Mouse (Mus musculus) intestine, embryonic 16.5 days (tissue): ENCODE measurements around the gene Taf5l. TPM values are rescaled to one million over a fixed set of nuclear protein-coding genes. Genes with fewer than 3 reads are reported as not detected.
"Not testable (repeated sequence)": the region's sequence is repeated elsewhere in the genome, so short reads cannot be mapped to it uniquely, and the experiment has no call there.

Experiments
- ATAC-seq: fragments of 200-750 bp; cut with Nextera tagmentation; 2 replicates; pipeline ENCODE4 v1.8.0; 2017; ENCODE audit warnings: moderate TSS enrichment, moderate library complexity
- H3K27ac ChIP-seq: fragments of 300-500 bp; sonication (generic); 2 replicates; pipeline ENCODE4 v1.5.1; 2014; ENCODE audit warnings: mild to moderate bottlenecking, low read length
- H3K27me3 ChIP-seq: fragments of 300-500 bp; sonication (generic); replicated peaks from 2 replicates; pipeline ENCODE4 v1.6.1; 2014; ENCODE audit warnings: low read length, control low read depth, mixed read lengths; ENCODE audit not compliant: control insufficient read depth, insufficient read depth
- H3K36me3 ChIP-seq: fragments of 300-500 bp; sonication (generic); 2 replicates; pipeline ENCODE4 v1.6.1; 2014; ENCODE audit warnings: low read length, control low read depth; ENCODE audit not compliant: control insufficient read depth, insufficient read depth
- H3K4me1 ChIP-seq: fragments of 300-500 bp; sonication (generic); 2 replicates; pipeline ENCODE4 v1.6.1; 2014; ENCODE audit warnings: low read length, control low read depth, mixed read lengths; ENCODE audit not compliant: control insufficient read depth, insufficient read depth
- H3K4me2 ChIP-seq: fragments of 300-500 bp; sonication (generic); 2 replicates; pipeline ENCODE4 v1.6.1; 2014; ENCODE audit warnings: low read depth, low read length, control low read depth
- H3K4me3 ChIP-seq: fragments of 300-500 bp; sonication (generic); 2 replicates; pipeline ENCODE4 v1.5.1; 2014; ENCODE audit warnings: mild to moderate bottlenecking, low read length
- H3K9ac ChIP-seq: fragments of 300-500 bp; sonication (generic); 2 replicates; pipeline ENCODE4 v1.6.1; 2014; ENCODE audit warnings: low read depth, low read length
- H3K9me3 ChIP-seq: fragments of 300-500 bp; sonication (generic); 2 replicates; pipeline ENCODE4 v1.6.1; 2016; ENCODE audit warnings: low read length, control low read depth; ENCODE audit not compliant: control insufficient read depth
- WGBS: fragments of 180-500 bp; shearing (Covaris S2); extraction: QIAGEN DNeasy Blood & Tissue Kit; methylation state at CpG from one replicate; pipeline ENCODE4 v1.1.7; 2014; 5-methylcytosine and 5-hydroxymethylcytosine counted together
- polyA plus RNA-seq: library from polyadenylated mRNA; unstranded; fragments of >200 nt; fragmentation: Nextera tagmentation; extraction: Ambion mirVana; gene quantifications from 2 replicates; pipeline ENCODE4 v1.2.1, GENCODE M21; 2015

The Taf5l gene
- polyA plus RNA-seq, 1 experiment from 2014 or later, result 27.8 TPM

DNA sequence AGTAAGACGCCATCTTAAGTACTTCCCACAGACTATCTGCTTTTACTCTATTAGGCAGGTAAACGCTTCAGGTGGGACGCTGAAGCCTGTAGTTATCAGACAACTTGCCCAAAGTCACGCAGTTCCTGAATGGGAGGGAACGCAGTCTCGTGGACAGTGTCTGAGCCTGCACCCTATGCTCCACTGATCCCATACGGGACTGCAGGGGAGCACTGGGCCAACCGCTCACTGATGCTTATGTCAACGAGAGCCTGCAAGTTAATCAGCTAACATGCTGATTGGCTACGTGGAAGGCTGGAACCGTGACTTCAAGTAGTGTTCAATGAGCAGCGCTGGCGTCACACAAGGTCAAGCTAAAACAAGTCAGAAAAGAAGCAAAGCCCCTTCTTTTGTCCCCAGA, 1.4 kb downstream of the Taf5l start:
- peak; percentile 52 for ATAC-seq
- H3K9ac ChIP-seq, result peak overlapping the region; percentile 87
- WGBS, result 23% methylated on average over 13 of the region's 13 CpGs
- H3K4me1 ChIP-seq, result peaks cover 24% of the 10 kb centered on the region
- H3K4me2 ChIP-seq, result peak overlapping the region; percentile 75
- no peaks in the 10 kb centered on the region for H3K9me3 ChIP-seq
- H3K36me3 ChIP-seq, result 0 out of 2 replicates have a peak, but pooled peaks cover 3% of the 10 kb centered on the region
- no peaks in the 10 kb centered on the region for H3K27me3 ChIP-seq
- H3K27ac ChIP-seq, result peak overlapping the region; percentile 87
- H3K4me3 ChIP-seq, result peak overlapping the region; percentile 58

DNA sequence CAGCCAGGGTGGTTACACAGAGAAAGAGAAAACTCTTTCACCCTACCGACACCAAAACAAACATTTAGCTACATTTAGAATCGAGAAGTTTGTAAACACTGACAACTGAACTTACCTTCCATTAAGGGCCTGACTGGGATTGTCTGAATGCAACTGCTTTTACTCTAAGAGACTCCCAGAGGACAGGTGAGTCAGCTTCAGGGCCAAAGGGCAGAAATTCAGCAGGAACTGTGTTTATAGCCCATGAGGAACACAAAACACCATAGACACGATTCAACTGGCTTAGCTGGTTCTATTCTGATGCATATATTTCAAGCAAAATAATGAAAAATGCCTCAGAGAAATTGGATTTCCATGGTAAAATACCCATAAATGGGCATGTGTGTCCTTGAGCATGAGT, 6.4 kb downstream of the Taf5l start:
- 55% methylated on average over 3 of the region's 3 CpGs for WGBS
- Histone ChIP-seq H3K36me3 (no peaks in the 10 kb centered on the region), H3K9me3 (no peaks in the 10 kb centered on the region), H3K4me1 (peaks cover 12% of the 10 kb centered on the region), H3K4me3 (no peak overlapping the region), H3K4me2 (no peak overlapping the region), H3K27ac (peak overlapping the region; percentile 73), H3K9ac (no peak overlapping the region), H3K27me3 (no peaks in the 10 kb centered on the region)
- peak; percentile 68 for ATAC-seq

DNA sequence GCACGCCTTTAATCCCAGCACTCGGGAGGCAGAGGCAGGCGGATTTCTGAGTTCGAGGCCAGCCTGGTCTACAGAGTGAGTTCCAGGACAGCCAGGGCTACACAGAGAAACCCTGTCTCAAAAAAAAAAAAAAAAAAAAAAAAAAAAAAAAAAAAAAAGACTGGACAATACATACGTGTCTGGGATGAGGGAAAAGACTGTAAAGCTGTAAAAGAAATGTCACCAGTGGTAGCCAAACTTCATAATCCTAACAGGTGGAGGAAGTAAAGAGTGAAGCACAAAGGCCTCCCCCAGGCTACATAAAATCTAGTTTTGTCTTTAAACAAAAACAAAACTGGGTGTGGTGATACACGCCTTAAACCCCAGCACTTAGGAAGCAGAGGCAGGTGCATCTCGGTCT, 6.9 kb downstream of the Taf5l start:
- 88% methylated on average over 7 of the region's 7 CpGs for WGBS
- H3K4me1 ChIP-seq, H3K9me3 ChIP-seq, H3K27me3 ChIP-seq, ATAC-seq, H3K36me3 ChIP-seq, H3K4me2 ChIP-seq, H3K4me3 ChIP-seq, H3K9ac ChIP-seq: not testable (repeated sequence)
- peak overlapping the region; percentile 73 for H3K27ac ChIP-seq

DNA sequence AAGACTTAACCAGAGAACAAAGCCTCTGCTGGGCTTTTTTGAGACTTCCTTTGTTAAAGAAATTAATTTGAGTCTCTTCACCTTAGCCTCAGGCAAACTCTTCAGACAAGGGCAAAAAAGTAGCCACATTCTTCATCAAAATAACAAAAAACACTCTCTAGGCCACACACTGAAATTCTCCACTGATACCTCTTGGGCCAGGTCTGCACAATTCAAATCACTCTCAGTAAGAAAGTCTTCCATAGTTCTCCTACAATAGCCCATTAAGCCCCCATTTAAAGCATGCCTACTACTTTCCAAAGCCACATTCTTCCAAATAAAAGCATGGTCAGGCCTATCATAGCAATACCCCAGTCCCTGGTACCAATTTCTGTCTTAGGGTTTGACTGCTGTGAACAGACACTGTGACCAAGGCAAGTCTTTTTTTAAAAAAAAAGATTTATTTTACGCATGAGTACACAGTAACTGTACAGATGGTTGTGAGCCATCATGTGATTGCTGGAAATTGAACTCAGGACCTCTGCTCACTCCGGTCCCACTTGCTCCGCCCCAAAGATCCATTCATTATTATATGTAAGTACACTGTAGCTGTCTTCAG, 9.1 kb downstream of the Taf5l start:
- 94% methylated on average over 3 of the region's 3 CpGs for WGBS
- peaks cover 2% of the 10 kb centered on the region; the same call in 1 of the 2 replicates for H3K4me1 ChIP-seq
- H3K27me3 ChIP-seq, result no peaks in the 10 kb centered on the region
- H3K36me3 ChIP-seq, result peaks cover 8% of the 10 kb centered on the region; the same call in 1 of the 2 replicates
- no peak overlapping the region for H3K27ac ChIP-seq
- no peak overlapping the region for H3K4me3 ChIP-seq
- no peak for ATAC-seq
- no peak overlapping the region for H3K4me2 ChIP-seq
- no peak overlapping the region for H3K9ac ChIP-seq
- H3K9me3 ChIP-seq, result no peaks in the 10 kb centered on the region

DNA sequence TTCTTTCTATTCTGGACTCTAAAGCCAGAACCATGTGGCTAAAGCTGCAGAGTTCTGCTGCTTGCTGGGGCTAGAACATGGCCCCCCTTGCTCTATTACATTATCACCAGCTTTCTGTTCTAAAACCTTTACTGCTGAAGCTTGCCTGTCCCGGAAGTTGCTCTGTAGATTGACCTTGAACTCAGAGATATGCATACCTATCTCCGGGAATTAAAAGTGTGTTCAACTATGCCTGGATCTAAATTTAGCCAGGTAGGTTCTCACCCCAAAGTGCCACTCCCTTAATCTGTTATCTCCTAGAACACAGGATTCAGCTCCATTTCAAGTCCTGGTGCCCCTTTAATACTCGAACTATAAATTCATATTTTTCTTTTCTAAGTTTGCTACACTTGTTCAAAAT, 9.6 kb downstream of the Taf5l start:
- H3K27me3 ChIP-seq, result no peaks in the 10 kb centered on the region
- no peak for ATAC-seq
- WGBS, result 59% methylated on average over 3 of the region's 3 CpGs
- H3K4me1 ChIP-seq, result peaks cover under 1% of the 10 kb centered on the region; the same call in 1 of the 2 replicates
- no peak overlapping the region for H3K4me2 ChIP-seq
- no peak overlapping the region for H3K4me3 ChIP-seq
- no peaks in the 10 kb centered on the region for H3K9me3 ChIP-seq
- H3K27ac ChIP-seq, result no peak overlapping the region
- no peak overlapping the region for H3K9ac ChIP-seq
- H3K36me3 ChIP-seq, result peaks cover 11% of the 10 kb centered on the region; the same call in 1 of the 2 replicates

DNA sequence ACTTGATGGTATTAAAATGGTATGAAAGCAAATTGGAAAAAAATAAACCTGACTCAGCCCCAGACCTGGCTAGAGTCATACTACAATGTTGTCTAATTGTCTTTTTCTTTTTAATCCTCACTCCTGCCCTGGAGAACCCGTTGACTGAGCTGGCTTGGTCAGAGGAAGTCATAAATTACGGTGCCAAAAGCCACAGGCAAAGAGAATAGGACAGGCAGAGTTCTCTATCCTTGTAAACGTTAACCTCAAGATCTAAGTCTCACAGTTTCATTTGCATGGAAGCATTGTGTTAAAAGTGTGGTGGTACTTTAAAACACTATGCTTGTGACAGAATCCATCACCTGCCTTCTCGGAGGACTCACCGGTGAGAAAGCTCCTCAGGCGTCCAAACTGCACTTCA, 13.4 kb downstream of the Taf5l start:
- peaks cover 25% of the 10 kb centered on the region for H3K36me3 ChIP-seq
- WGBS, result 69% methylated on average over 6 of the region's 6 CpGs
- H3K27me3 ChIP-seq, result no peaks in the 10 kb centered on the region
- no peaks in the 10 kb centered on the region for H3K4me1 ChIP-seq
- H3K9ac ChIP-seq, result no peak overlapping the region
- H3K9me3 ChIP-seq, result no peaks in the 10 kb centered on the region
- ATAC-seq, result no peak
- no peak overlapping the region for H3K4me3 ChIP-seq
- H3K27ac ChIP-seq, result no peak overlapping the region
- no peak overlapping the region for H3K4me2 ChIP-seq

DNA sequence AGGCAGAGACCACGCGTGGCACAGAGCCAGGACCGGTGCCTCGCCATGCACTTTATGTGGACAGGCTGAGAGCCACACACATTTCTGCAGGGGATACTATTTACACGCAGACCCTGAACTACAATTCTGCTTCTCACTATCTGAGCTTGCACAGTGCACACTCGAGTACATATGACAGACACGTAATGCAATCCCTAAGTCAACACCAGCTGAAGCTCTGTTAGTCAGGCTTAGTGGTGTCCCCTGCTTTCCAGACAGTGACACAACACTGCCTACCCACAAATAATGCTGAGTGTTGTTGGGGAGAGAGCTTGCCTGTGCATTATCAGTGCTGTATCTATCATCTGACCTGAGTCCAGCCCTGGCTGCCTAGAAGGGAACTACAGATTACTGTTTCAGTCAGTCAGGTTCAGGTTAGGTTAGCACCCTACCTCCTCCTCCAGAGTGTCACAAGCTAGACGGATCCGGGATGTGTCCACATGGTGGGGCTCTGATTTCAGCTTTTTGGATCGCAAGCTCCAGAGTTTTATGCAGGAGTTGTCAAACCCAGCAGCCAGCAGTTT, 18.6 kb downstream of the Taf5l start:
- H3K27ac ChIP-seq, result no peak overlapping the region
- no peaks in the 10 kb centered on the region for H3K4me1 ChIP-seq
- 90% methylated on average over 10 of the region's 10 CpGs for WGBS
- H3K27me3 ChIP-seq, result no peaks in the 10 kb centered on the region
- H3K9ac ChIP-seq, result no peak overlapping the region
- no peak overlapping the region for H3K4me3 ChIP-seq
- no peak for ATAC-seq
- peaks cover 26% of the 10 kb centered on the region for H3K36me3 ChIP-seq
- no peaks in the 10 kb centered on the region for H3K9me3 ChIP-seq
- no peak overlapping the region for H3K4me2 ChIP-seq

DNA sequence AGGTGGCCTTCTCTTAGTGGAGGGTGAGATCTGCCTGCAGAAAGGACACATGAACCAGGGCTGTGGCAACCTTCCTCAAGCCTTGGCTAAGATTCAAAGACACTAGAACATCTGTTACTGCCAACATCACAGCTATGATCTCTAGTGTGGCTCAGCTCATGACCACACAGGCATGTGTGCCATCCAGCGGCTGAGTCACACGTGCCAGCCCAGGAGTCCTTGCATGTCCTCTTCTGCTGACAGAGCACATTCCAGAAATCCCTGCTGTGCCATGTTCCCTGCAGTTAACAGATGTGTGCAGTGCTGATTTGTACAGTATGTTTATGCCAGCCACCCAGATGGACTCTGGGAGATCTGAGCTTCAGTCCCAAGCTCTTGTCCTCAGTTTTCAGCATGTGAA, 21.6 kb downstream of the Taf5l start:
- H3K27me3 ChIP-seq, result no peaks in the 10 kb centered on the region
- H3K4me3 ChIP-seq, result no peak overlapping the region
- no peak overlapping the region for H3K27ac ChIP-seq
- ATAC-seq, result no peak
- no peaks in the 10 kb centered on the region for H3K9me3 ChIP-seq
- no peak overlapping the region for H3K4me2 ChIP-seq
- H3K36me3 ChIP-seq, result peaks cover 20% of the 10 kb centered on the region
- 86% methylated on average over 2 of the region's 2 CpGs for WGBS
- H3K9ac ChIP-seq, result no peak overlapping the region
- H3K4me1 ChIP-seq, result no peaks in the 10 kb centered on the region

DNA sequence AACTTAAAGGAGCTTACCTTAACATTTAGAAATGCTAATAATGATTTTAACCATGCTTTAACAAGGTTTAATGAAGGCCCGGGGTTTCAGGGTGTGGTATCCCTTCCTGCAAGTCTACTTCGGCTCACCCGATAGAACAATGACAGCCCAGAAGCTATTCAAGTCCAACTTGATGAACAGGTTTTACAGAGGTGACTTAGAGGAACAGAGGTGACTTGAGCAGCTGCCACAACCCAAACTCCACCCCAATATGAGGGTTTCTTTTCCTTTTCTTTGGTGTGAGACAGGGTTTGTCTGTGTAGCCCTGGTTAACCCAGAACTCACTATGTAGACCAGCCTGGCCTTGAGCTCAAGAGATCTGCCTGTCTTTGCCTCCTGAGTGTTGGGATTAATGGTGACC, 27.2 kb downstream of the Taf5l start:
- H3K4me2 ChIP-seq, result no peak overlapping the region
- H3K4me1 ChIP-seq, result peaks cover 14% of the 10 kb centered on the region
- no peaks in the 10 kb centered on the region for H3K27me3 ChIP-seq
- no peak overlapping the region for H3K9ac ChIP-seq
- no peaks in the 10 kb centered on the region for H3K9me3 ChIP-seq
- ATAC-seq, result peak; percentile 85
- no peak overlapping the region for H3K4me3 ChIP-seq
- peak overlapping the region; percentile 74 for H3K27ac ChIP-seq
- 64% methylated on average over 3 of the region's 3 CpGs for WGBS
- no peaks in the 10 kb centered on the region for H3K36me3 ChIP-seq

DNA sequence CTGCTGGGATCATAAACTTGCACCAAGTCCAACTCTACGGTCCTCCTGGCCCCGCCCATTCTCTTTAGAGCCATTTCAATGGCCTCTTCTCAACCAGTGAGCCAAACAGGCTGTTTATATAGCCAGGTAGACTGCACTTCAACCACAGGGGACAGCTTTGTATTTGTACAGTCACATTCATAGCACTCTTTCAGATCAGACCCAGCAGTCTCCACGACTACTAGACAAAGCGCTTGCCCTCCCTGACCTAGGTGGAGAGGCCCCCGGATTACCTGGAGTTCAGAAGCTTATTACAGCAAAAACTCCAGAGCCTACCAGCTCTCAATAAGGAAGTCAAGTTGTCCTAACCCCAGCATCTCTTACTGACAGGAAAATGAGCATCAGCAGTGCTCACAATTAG, 27.6 kb downstream of the Taf5l start:
- Histone ChIP-seq H3K9ac (no peak overlapping the region), H3K27me3 (no peaks in the 10 kb centered on the region), H3K9me3 (no peaks in the 10 kb centered on the region), H3K36me3 (no peaks in the 10 kb centered on the region), H3K4me3 (no peak overlapping the region), H3K4me1 (peaks cover 17% of the 10 kb centered on the region), H3K27ac (peak overlapping the region; percentile 33), H3K4me2 (no peak overlapping the region)
- 64% methylated on average over 5 of the region's 5 CpGs for WGBS
- peak; percentile 49 for ATAC-seq
